Mouse (Mus musculus) left cerebral cortex, adult 11 months (tissue): Measurements from ENCODE around the gene Ocln.
"Not testable (repeated sequence)": the region's sequence is repeated elsewhere in the genome, so short reads cannot be mapped to it uniquely, and the experiment has no call there.

ENCODE experiments used
- DNase-seq: peaks from one replicate; pipeline ENCODE4 v3.0.0; 2022; ENCODE audit warnings: low spot score

Ocln gene

DNA sequence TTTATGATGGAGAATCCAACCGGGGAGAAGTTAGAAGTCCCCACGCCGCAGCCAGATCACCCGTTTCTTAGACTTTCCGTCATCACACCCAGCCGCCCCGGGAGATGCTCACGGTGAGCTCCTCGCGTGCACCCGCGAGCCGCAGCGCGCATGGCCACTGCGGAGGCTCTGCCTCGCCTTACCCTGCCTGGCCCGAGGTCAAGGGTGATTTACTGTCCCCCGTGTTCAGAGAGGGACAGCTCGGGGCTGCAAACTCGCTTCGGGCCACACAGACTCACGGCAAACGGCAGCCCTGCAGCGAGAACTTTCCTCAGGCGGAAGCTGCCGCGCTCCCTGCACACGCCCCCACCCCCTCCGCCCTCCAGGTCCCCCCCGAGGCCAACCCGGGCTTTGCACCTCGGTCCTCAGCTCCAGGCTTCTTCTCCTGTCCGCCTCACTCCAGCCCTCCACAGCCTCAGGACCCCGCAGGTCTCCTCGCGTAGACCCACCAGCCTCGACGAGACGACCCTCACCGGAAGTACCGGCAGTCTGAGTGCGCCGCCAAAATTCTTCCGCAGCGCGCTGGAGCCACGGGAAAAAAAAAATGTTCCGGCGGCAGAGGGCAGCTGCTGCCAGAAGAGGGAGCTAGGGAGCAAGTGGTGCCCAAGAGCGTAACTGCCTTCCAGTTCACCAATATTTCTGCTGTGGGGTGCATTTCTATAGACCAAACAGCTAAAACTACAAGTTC lies 60.3 kb downstream of the Ocln start, which contains the start of gene Gtf2h2:
Gene Gtf2h2, minus strand, starts transcription at position 519 of the 727 bp plus-strand sequence.
- DNase-seq = peak; percentile 47

DNA sequence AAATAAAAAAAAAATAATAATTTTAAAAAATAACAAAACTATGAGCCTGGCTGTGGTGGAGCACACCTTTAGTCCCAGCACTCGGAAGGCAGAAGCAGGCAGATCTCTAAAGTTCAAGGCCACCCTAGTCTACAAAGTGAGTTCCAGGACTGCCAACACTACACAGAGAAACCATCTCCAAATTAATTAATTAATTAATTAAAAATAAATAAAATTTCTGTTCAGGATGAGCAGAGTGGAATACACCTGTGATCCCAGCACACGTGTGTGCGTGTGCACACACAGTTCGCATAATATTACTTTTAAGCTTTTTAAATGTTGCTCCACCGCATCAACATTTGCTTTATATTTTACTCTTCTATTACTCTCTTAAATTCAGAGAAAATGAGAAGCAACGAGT lies 60.9 kb downstream of the Ocln start:
- DNase-seq = no peak

DNA sequence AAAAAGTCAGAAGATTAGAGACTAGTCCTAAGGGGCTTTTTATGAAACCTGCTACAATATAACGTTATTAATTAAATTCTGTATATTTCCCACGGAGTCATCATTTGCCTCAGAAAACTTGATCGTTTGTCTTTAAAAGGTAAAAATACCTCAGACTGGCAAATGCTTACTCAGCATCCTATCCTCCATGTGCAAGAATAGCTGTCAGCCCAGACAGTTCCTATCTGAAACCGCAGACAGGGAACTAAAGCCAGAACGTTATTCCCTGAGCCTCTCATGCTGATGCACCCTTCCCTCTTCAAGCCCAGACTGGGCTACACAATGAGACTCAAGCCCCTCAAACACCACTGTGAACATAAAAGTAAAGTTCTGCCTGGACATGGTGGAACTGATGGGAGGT lies 62.1 kb downstream of the Ocln start:
- no peak for DNase-seq

DNA sequence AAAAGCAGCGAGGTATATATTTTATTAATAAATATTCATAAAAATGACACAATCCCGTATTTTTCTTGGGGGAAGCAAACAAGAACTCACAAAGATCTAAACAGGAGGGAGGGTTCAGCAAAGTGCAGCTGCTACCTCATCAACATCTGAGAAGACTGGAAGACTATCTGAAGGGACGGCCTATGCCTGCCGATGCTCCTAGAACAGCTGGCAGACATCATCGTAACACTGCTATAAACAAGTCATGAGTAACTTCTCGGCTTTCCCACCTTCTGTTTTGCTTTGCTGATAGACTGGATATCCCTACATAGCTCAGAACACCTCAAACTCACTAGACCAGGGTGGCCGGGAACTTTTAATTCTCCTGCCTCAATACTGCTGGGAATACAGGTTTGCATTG lies 68.9 kb downstream of the Ocln start:
- no peak for DNase-seq

DNA sequence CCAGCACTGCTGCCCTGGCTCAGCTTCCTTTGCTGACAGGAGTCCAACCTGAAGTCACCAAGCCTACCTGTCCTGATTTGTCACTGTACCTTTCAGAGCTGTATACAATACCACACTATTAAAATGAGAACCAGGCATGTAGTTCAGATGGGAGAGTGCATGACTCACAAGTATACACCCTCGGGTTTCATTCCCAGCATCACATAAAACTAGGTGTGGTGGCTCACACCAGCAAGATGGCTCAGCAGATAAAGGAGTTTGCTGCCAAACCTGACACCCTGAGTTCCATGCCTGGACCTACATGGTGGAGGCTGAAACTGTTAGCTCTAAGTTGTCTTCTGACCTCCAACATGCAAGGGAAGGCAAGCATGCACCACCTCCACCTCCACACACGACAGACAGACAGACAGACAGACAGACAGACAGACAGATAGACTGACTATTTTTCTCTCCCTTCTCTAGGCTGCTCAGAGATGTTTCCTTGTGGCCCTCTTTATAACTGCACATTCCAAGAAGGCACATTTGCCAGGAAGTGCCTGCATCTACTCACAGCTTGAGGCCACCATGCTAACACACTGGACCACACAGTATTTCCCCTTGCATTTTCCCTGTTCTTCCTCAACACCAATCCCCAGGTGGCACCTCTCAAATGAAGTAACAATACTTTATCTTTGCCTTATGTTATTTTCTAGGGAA lies 88.8 kb downstream of the Ocln start:
- DNase-seq = no peak

DNA sequence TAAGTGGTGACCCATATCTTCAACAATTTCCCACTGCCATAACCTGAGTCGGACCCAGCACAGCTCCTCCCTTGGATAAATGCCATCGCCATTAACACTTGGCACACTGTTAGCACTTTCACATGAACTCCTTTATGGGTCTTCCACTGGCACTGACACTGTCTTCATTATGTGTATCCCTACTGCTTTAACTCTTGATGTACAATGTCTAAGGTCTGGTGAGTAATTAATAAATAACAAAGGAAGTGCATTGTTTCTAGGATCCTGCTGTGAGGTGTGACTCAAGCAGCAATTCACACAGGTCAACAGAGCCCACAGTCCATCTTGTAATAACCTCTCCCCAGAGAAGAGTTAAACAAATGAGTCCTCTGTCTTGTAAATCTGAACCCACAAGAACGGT lies 91.2 kb downstream of the Ocln start:
- no peak for DNase-seq

DNA sequence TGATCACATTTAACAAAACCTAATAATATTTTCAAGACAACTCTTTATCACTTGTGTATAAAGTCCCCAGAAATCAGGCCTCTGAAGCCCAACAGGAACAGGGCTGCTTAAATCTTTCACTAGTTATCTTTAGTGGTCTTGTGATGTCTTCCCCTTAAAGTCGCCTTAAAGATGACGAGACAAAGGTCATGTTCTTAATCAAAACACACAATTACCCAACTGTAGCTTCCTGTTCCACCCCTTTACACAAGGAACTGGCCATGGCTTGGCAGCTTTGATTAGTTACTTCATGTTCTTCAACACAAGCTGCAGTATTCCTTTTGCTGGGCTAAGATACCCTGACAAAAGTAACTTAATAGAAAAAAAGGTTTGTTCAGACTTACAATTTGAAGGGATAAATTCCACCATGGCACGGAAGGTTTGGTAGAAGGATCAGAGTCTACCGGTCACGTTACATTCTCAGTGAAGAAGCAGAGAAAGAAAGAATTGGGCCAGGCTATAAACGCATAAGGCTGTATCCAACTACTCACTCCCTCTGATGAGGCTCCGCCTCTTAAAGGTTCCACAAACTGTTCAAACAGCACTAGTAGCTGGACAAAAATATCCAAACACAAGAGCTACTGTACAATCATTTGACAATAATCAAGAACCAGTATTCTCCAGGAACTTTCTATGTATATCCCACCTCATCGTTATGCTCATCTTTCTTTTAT lies 99.9 kb downstream of the Ocln start, which contains the start of gene Naip1:
Gene Naip1, minus strand, starts transcription at position 455 of the 713 bp plus-strand sequence.
- DNase-seq = not testable (repeated sequence)

DNA sequence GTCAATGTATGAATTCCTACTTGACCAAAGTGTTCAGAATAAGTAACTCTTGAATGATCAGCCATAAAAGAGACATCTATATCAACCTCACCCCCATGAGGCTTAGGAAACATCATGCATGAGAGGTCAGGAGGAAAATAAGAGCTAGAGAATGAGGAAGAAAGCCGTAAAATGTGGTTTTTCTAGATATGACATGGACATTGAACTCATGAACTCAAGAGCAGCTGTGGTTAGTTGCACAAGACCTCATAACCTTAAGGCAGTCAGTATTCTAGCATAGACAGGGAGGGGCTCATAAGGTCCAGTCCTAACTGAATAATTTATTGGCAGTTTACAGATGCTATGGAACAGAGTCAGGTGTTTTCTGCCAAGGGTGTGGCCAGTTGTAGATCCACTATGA lies 103.0 kb downstream of the Ocln start:
- no peak for DNase-seq
